Mouse (Mus musculus): ENCODE results near the gene Psmb8. TPM values are rescaled to one million over a fixed set of nuclear protein-coding genes. Genes with fewer than 3 reads are reported as not detected.

The Psmb8 gene
- 0.44 TPM for polyA plus RNA-seq (2012; fragmentation: generic; extraction: Trizol)

- Histone ChIP-seq H3K4me3 (peak within 1 kb of the TSS; percentile 7), H3ac (ENCODE audit: control insufficient read depth, insufficient read length) (no peak within 1 kb of the TSS), H3K27me3 (ENCODE audit: control insufficient read depth, insufficient read depth, insufficient read length) (peaks cover 63% of the 10 kb centered on the region), H3K4me2 (ENCODE audit: low read depth) (peak within 1 kb of the TSS; percentile 64), H3K36me3 (ENCODE audit: control insufficient read depth, insufficient read depth) (no peaks in the 10 kb centered on the region), H3K79me2 (ENCODE audit: control insufficient read depth, insufficient read depth) (no peaks in the 10 kb centered on the region)
- no peak for TF ChIP-seq USF1 (IDR thresholded peaks at IDR 0.05; ENCODE audit: low read depth)
- no peak for TF ChIP-seq CEBPB (IDR thresholded peaks at IDR 0.05; ENCODE audit: insufficient read depth, poor library complexity, severe bottlenecking)
- no peak for TF ChIP-seq MAX (IDR thresholded peaks at IDR 0.05; ENCODE audit: low read depth)
- no peak for TF ChIP-seq E2F4 (IDR thresholded peaks at IDR 0.05; ENCODE audit: insufficient read depth)
- no peak for TF ChIP-seq SRF (IDR thresholded peaks at IDR 0.05; ENCODE audit: control insufficient read depth, insufficient read length, low read depth)
- TF ChIP-seq POLR2AphosphoS2 (IDR thresholded peaks at IDR 0.05; ENCODE audit: insufficient read length, low read depth) = no peak
- TF ChIP-seq REST (IDR thresholded peaks at IDR 0.05; ENCODE audit: insufficient read depth, insufficient read length) = no peak
Measured at GRCm38 (mm10) chr17:34196941-34197894, at the start of gene Psmb8. TSS of gene Psmb8 (plus strand) at chr17:34197721.

- TF ChIP-seq CEBPB (IDR thresholded peaks at IDR 0.05; ENCODE audit: insufficient read depth, poor library complexity, severe bottlenecking) = no peak
- no peak for TF ChIP-seq E2F4 (IDR thresholded peaks at IDR 0.05; ENCODE audit: insufficient read depth)
- TF ChIP-seq POLR2A (IDR thresholded peaks at IDR 0.05; ENCODE audit: insufficient read length, low read depth) = no peak
- TF ChIP-seq TCF3 (IDR thresholded peaks at IDR 0.05; ENCODE audit: insufficient read length, low read depth) = no peak
- no peak for TF ChIP-seq MYOG (IDR thresholded peaks at IDR 0.05; ENCODE audit: control insufficient read depth in 1 of 3, insufficient read depth in 1 of 3, insufficient read length in 2 of 3, low read depth in 2 of 3)
- no peak for TF ChIP-seq REST (IDR thresholded peaks at IDR 0.05; ENCODE audit: insufficient read depth, insufficient read length)
- no peak for TF ChIP-seq SRF (IDR thresholded peaks at IDR 0.05; ENCODE audit: control insufficient read depth, insufficient read length, low read depth)
- TF ChIP-seq POLR2AphosphoS2 (IDR thresholded peaks at IDR 0.05; ENCODE audit: insufficient read length, low read depth) = no peak
- no peak for TF ChIP-seq TCF12 (IDR thresholded peaks at IDR 0.05; ENCODE audit: insufficient read depth, poor library complexity, severe bottlenecking)
- no peaks in the 10 kb centered on the region for H3K79me2 ChIP-seq (ENCODE audit: control insufficient read depth, insufficient read depth)
- H3K27me3 ChIP-seq (ENCODE audit: control insufficient read depth, insufficient read depth, insufficient read length) = no peaks in the 10 kb centered on the region
- H3K4me3 ChIP-seq = no peak within 1 kb of the TSS
- H3K4me2 ChIP-seq (ENCODE audit: low read depth) = no peak within 1 kb of the TSS
- no peak within 1 kb of the TSS for H3ac ChIP-seq (ENCODE audit: control insufficient read depth, insufficient read length)
- H3K36me3 ChIP-seq (ENCODE audit: control insufficient read depth, insufficient read depth) = no peaks in the 10 kb centered on the region
Measured at GRCm38 (mm10) chr17:34152923-34153322, 44.6 kb upstream of the Psmb8 start, which contains the start of gene H2-DMb1. TSS of gene H2-DMb1 (plus strand) at chr17:34153072.

- no peaks in the 10 kb centered on the region for H3K36me3 ChIP-seq (ENCODE audit: control insufficient read depth, insufficient read depth)
- H3ac ChIP-seq (ENCODE audit: control insufficient read depth, insufficient read length) = no peak overlapping the region
- peaks cover 5% of the 10 kb centered on the region for H3K27me3 ChIP-seq (ENCODE audit: control insufficient read depth, insufficient read depth, insufficient read length)
- TF ChIP-seq TCF12 (IDR thresholded peaks at IDR 0.05; ENCODE audit: insufficient read depth, poor library complexity, severe bottlenecking) (no peak), SRF (IDR thresholded peaks at IDR 0.05; ENCODE audit: control insufficient read depth, insufficient read length, low read depth) (no peak), MYOG (IDR thresholded peaks at IDR 0.05; ENCODE audit: control insufficient read depth in 1 of 3, insufficient read depth in 1 of 3, insufficient read length in 2 of 3, low read depth in 2 of 3) (no peak), MYOD1 (IDR thresholded peaks at IDR 0.05; ENCODE audit: control insufficient read depth in 1 of 3, insufficient read length in 2 of 3, low read depth in 2 of 3) (no peak), USF1 (IDR thresholded peaks at IDR 0.05; ENCODE audit: low read depth) (no peak), POLR2AphosphoS2 (IDR thresholded peaks at IDR 0.05; ENCODE audit: insufficient read length, low read depth) (no peak), POLR2A (IDR thresholded peaks at IDR 0.05; ENCODE audit: insufficient read length, low read depth) (no peak), MAX (IDR thresholded peaks at IDR 0.05; ENCODE audit: low read depth) (no peak), TCF3 (IDR thresholded peaks at IDR 0.05; ENCODE audit: insufficient read length, low read depth) (no peak)
- no peak overlapping the region for H3K4me3 ChIP-seq
- no peak overlapping the region for H3K4me2 ChIP-seq (ENCODE audit: low read depth)
- H3K79me2 ChIP-seq (ENCODE audit: control insufficient read depth, insufficient read depth) = no peaks in the 10 kb centered on the region
Measured at GRCm38 (mm10) chr17:34155534-34155933, 42.0 kb upstream of the Psmb8 start.

- Histone ChIP-seq H3K4me3 (no peak overlapping the region), H3K27me3 (ENCODE audit: control insufficient read depth, insufficient read depth, insufficient read length) (peaks cover 49% of the 10 kb centered on the region), H3ac (ENCODE audit: control insufficient read depth, insufficient read length) (no peak overlapping the region), H3K79me2 (ENCODE audit: control insufficient read depth, insufficient read depth) (no peaks in the 10 kb centered on the region), H3K36me3 (ENCODE audit: control insufficient read depth, insufficient read depth) (no peaks in the 10 kb centered on the region), H3K4me2 (ENCODE audit: low read depth) (no peak overlapping the region)
- TF ChIP-seq MYOG (IDR thresholded peaks at IDR 0.05; ENCODE audit: control insufficient read depth in 1 of 3, insufficient read depth in 1 of 3, insufficient read length in 2 of 3, low read depth in 2 of 3) = no peak
- TF ChIP-seq USF1 (IDR thresholded peaks at IDR 0.05; ENCODE audit: low read depth) = no peak
- TF ChIP-seq E2F4 (IDR thresholded peaks at IDR 0.05; ENCODE audit: insufficient read depth) = no peak
- no peak for TF ChIP-seq TCF3 (IDR thresholded peaks at IDR 0.05; ENCODE audit: insufficient read length, low read depth)
- TF ChIP-seq POLR2A (IDR thresholded peaks at IDR 0.05; ENCODE audit: insufficient read length, low read depth) = no peak
- no peak for TF ChIP-seq CEBPB (IDR thresholded peaks at IDR 0.05; ENCODE audit: insufficient read depth, poor library complexity, severe bottlenecking)
- TF ChIP-seq SRF (IDR thresholded peaks at IDR 0.05; ENCODE audit: control insufficient read depth, insufficient read length, low read depth) = no peak
- no peak for TF ChIP-seq REST (IDR thresholded peaks at IDR 0.05; ENCODE audit: insufficient read depth, insufficient read length)
- no peak for TF ChIP-seq MYOD1 (IDR thresholded peaks at IDR 0.05; ENCODE audit: control insufficient read depth in 1 of 3, insufficient read length in 2 of 3, low read depth in 2 of 3)
- TF ChIP-seq POLR2AphosphoS2 (IDR thresholded peaks at IDR 0.05; ENCODE audit: insufficient read length, low read depth) = no peak
- TF ChIP-seq MAX (IDR thresholded peaks at IDR 0.05; ENCODE audit: low read depth) = no peak
Measured at GRCm38 (mm10) chr17:34164202-34164895, 33.2 kb upstream of the Psmb8 start.
